Mouse (Mus musculus) c-Kit-positive CD71-positive TER-119-positive erythroid progenitor cells, embryonic 14.5 days (primary cell): ENCODE measurements around the gene Cyba.

Experiments used
- DNase-seq: peaks from one replicate; pipeline ENCODE4 v3.0.0-alpha.2; 2013; ENCODE audit warnings: low spot score

Gene Cyba

GRCm38 (mm10) chr8:122451161-122451703 lies 18.5 kb upstream of the Cyba start:
- no peak for DNase-seq

GRCm38 (mm10) chr8:122445203-122445602 lies 12.5 kb upstream of the Cyba start:
- DNase-seq: no peak

- peak; percentile 77 for DNase-seq
Observed at GRCm38 (mm10) chr8:122444058-122444748, 11.5 kb upstream of the Cyba start.

- peak; percentile 97 for DNase-seq
Observed at GRCm38 (mm10) chr8:122443262-122444006, 10.7 kb upstream of the Cyba start, which contains the start of gene Mvd. Gene Mvd, minus strand, starts transcription at chr8:122443422.

GRCm38 (mm10) chr8:122442781-122443180 lies 10.1 kb upstream of the Cyba start:
- no peak for DNase-seq

GRCm38 (mm10) chr8:122442356-122442755 lies 9.6 kb upstream of the Cyba start:
- no peak for DNase-seq

- no peak for DNase-seq
Observed at GRCm38 (mm10) chr8:122441326-122441725, 8.6 kb upstream of the Cyba start.

GRCm38 (mm10) chr8:122439336-122439735 lies 6.6 kb upstream of the Cyba start:
- DNase-seq: no peak

- no peak for DNase-seq
Observed at GRCm38 (mm10) chr8:122437708-122438331, 5.1 kb upstream of the Cyba start.

GRCm38 (mm10) chr8:122436586-122437125 lies 3.9 kb upstream of the Cyba start:
- no peak for DNase-seq

GRCm38 (mm10) chr8:122436146-122436545 lies 3.4 kb upstream of the Cyba start:
- no peak for DNase-seq

- no peak for DNase-seq
Observed at GRCm38 (mm10) chr8:122435375-122435774, 2.6 kb upstream of the Cyba start.

- DNase-seq: no peak
Observed at GRCm38 (mm10) chr8:122433269-122433905, 657 bp upstream of the Cyba start.

- no peak for DNase-seq
Observed at GRCm38 (mm10) chr8:122431694-122432442, 862 bp downstream of the Cyba start.

GRCm38 (mm10) chr8:122430646-122431045 lies 2.1 kb downstream of the Cyba start:
- DNase-seq: no peak

- DNase-seq: no peak
Observed at GRCm38 (mm10) chr8:122430058-122430636, 2.6 kb downstream of the Cyba start.

- DNase-seq: no peak
Observed at GRCm38 (mm10) chr8:122428163-122428562, 4.6 kb downstream of the Cyba start.

GRCm38 (mm10) chr8:122427607-122428006 lies 5.1 kb downstream of the Cyba start:
- DNase-seq: no peak

- no peak for DNase-seq
Observed at GRCm38 (mm10) chr8:122426145-122426544, 6.6 kb downstream of the Cyba start.

- DNase-seq: no peak
Observed at GRCm38 (mm10) chr8:122423659-122424058, 9.1 kb downstream of the Cyba start.

- no peak for DNase-seq
Observed at GRCm38 (mm10) chr8:122423217-122423616, 9.5 kb downstream of the Cyba start.
